Mouse (Mus musculus) mammary gland, adult 2 months (tissue): ENCODE results near the gene Fars2. TPM values are rescaled to one million over a fixed set of nuclear protein-coding genes. Genes with fewer than 3 reads are reported as not detected.

Experiments used
- polyA plus RNA-seq: library from polyadenylated mRNA; depleted of rRNA; stranded (reverse); fragments of >200 nt; gene quantifications from 2 replicates; pipeline ENCODE4 v1.2.3, GENCODE M21; 2012; ENCODE audit warnings: low replicate concordance; rRNA removed

Gene Fars2
- polyA plus RNA-seq, result 36.6 and 61.7 TPM in 2 replicates

GRCm38 (mm10) chr13:36117143-36118014 lies at the start of gene Fars2, which contains the start of gene Lyrm4:
Gene Fars2 (plus strand): TSS chr13:36117412.
Gene Lyrm4 (minus strand): TSS chr13:36117526.

DNA sequence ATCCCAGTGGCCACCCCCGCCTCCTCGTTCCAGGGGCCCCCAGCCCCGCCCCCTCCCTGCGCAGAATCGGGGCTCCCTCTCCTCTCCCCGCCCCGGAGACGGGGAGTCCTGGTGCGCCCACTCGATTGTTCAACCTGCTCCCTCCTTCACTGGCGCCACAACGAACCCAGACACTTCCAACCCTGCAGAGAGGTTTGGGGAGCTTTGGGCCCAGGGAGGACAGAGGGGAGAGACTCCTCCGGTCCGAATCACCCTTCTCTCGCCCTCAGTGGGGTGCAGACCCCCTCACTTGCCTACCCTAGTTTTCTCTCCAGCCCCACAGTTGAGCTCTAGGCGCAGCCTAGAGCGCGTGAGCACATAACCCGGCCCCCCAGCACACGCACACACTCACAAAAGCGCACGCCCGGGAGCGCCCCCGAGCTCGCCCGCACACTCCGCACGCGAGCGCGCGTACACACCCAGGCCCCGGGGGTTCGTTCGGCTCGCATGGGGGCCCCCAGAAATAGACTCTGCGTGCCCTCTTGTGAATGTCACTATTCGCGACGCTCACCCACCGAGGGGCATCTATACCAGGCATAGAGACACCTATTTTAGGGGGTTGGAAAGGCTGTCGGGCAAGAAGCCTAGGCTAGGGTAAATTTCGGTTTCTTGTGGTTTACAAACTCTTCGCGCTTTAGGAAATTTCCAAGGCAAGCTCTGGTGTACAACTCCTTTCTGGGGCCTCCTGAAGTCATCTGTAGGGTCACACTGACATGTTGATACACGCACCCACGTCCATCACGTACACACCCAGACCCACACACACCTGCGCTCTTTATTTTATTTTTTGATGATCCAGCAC lies 617.7 kb downstream of the Fars2 start, which contains the start of gene Nrn1:
Gene Nrn1 (minus strand): TSS at position 401 of the 841 bp plus-strand sequence.

Other genes with a start within 250 kb of the Fars2 start
- 3.4 and 6.8 TPM in 2 replicates for gene Rpp40, start 211.1 kb upstream of the Fars2 start, polyA plus RNA-seq
- gene Ppp1r3g, start 158.6 kb upstream of the Fars2 start, polyA plus RNA-seq, result 0.04 and 0.07 TPM in 2 replicates
- 3.6 and 4.1 TPM in 2 replicates for gene Lyrm4, start 114 bp downstream of the Fars2 start, polyA plus RNA-seq